Mouse (Mus musculus) midbrain, embryonic 11.5 days (tissue): ENCODE data around the gene Ccdc58. TPM values are rescaled to one million over a fixed set of nuclear protein-coding genes. Genes with fewer than 3 reads are reported as not detected.

Experiments
- ATAC-seq: fragments of 200-750 bp; cut with Nextera tagmentation; 2 replicates; pipeline ENCODE4 v1.8.0; 2017; ENCODE audit warnings: moderate TSS enrichment, moderate library complexity; ENCODE audit not compliant: low FRiP score
- DNase-seq: peaks from one replicate; pipeline ENCODE4 v3.0.0; 2015; ENCODE audit warnings: low spot score; ENCODE audit errors: missing footprints
- H3K27ac ChIP-seq: fragments of 300-500 bp; sonication (generic); 2 replicates; pipeline ENCODE4 v1.5.1; 2014; ENCODE audit warnings: low read depth, low read length
- H3K27me3 ChIP-seq: fragments of 300-500 bp; sonication (generic); 2 replicates; pipeline ENCODE4 v1.6.1; 2014; ENCODE audit warnings: mild to moderate bottlenecking, low read length, moderate library complexity, mixed read lengths; ENCODE audit not compliant: control insufficient read depth, insufficient read depth
- H3K36me3 ChIP-seq: fragments of 300-500 bp; sonication (generic); 2 replicates; pipeline ENCODE4 v1.6.1; 2014; ENCODE audit warnings: mild to moderate bottlenecking, low read length, moderate library complexity, mixed read lengths; ENCODE audit not compliant: control insufficient read depth, insufficient read depth
- H3K4me1 ChIP-seq: fragments of 300-500 bp; sonication (generic); 2 replicates; pipeline ENCODE4 v1.6.1; 2014; ENCODE audit warnings: low read length; ENCODE audit not compliant: control insufficient read depth, insufficient read depth
- H3K4me2 ChIP-seq: fragments of 300-500 bp; sonication (generic); 2 replicates; pipeline ENCODE4 v1.6.1; 2014; ENCODE audit warnings: mild to moderate bottlenecking, moderate library complexity
- H3K4me3 ChIP-seq: fragments of 300-500 bp; sonication (generic); 2 replicates; pipeline ENCODE4 v1.5.1; 2014; ENCODE audit warnings: low read depth, low read length
- H3K9ac ChIP-seq: fragments of 300-500 bp; sonication (generic); 2 replicates; pipeline ENCODE4 v1.6.1; 2014; ENCODE audit warnings: low read length
- H3K9me3 ChIP-seq: fragments of 300-500 bp; sonication (generic); 2 replicates; pipeline ENCODE4 v1.6.1; 2016; ENCODE audit warnings: low read length; ENCODE audit not compliant: control insufficient read depth
- whole genome bisulfite sequencing: fragments of 180-500 bp; shearing (Covaris S2); extraction: QIAGEN DNeasy Blood & Tissue Kit; methylation state at CpG from one replicate; pipeline ENCODE4 v1.1.7; 2014; 5-methylcytosine and 5-hydroxymethylcytosine counted together
- polyA plus RNA-seq: library from polyadenylated mRNA; unstranded; fragments of >200 nt; fragmentation: Nextera tagmentation; extraction: Ambion mirVana; gene quantifications from 2 replicates; pipeline ENCODE4 v1.2.1, GENCODE M21; 2014

Ccdc58 gene
- polyA plus RNA-seq, 1 experiment from 2014 or later = 84.3 TPM

GRCm38 (mm10) chr16:36069819-36070575 is 1.5 kb upstream of the Ccdc58 start:
- no peak for ATAC-seq
- no peak for DNase-seq
- no peak overlapping the region for H3K27ac ChIP-seq

GRCm38 (mm10) chr16:36071071-36071449 is 425 bp upstream of the Ccdc58 start:
- H3K4me1 ChIP-seq = peaks cover 15% of the 10 kb centered on the region; the same call in 1 of the 2 replicates
- DNase-seq (no peak), ATAC-seq (no peak)
- no peaks in the 10 kb centered on the region for H3K27me3 ChIP-seq
- H3K36me3 ChIP-seq = no peaks in the 10 kb centered on the region
- H3K27ac ChIP-seq = peak overlapping the region; percentile 98
- H3K9ac ChIP-seq = peak overlapping the region; percentile 95
- WGBS = 0% methylated on average over 16 of the region's 16 CpGs
- H3K4me3 ChIP-seq = peak overlapping the region; percentile 78
- peak overlapping the region; percentile 69 for H3K4me2 ChIP-seq
- H3K9me3 ChIP-seq = no peaks in the 10 kb centered on the region

More at GRCm38 (mm10) chr16:36069819-36070575, 1.5 kb upstream of the Ccdc58 start:
- no peaks in the 10 kb centered on the region for H3K9me3 ChIP-seq
- H3K36me3 ChIP-seq = no peaks in the 10 kb centered on the region
- no peaks in the 10 kb centered on the region for H3K27me3 ChIP-seq
- H3K9ac ChIP-seq = peak overlapping the region; percentile 44
- H3K4me3 ChIP-seq = peak overlapping the region; percentile 78
- H3K4me1 ChIP-seq = peaks cover 15% of the 10 kb centered on the region; the same call in 1 of the 2 replicates
- 47% methylated on average over 9 of the region's 9 CpGs for WGBS
- H3K4me2 ChIP-seq = peak overlapping the region; percentile 69

GRCm38 (mm10) chr16:36072410-36073011 is 1.0 kb downstream of the Ccdc58 start:
- H3K27ac ChIP-seq = peak overlapping the region; percentile 98; the same call in 1 of the 2 replicates

GRCm38 (mm10) chr16:36074772-36075171 is 3.3 kb downstream of the Ccdc58 start:
- Histone ChIP-seq H3K27me3 (no peaks in the 10 kb centered on the region), H3K4me3 (no peak overlapping the region), H3K9me3 (no peaks in the 10 kb centered on the region), H3K27ac (no peak overlapping the region), H3K4me2 (no peak overlapping the region), H3K4me1 (peaks cover 9% of the 10 kb centered on the region; the same call in 1 of the 2 replicates), H3K9ac (no peak overlapping the region), H3K36me3 (no peaks in the 10 kb centered on the region)
- WGBS = 93% methylated on average over 3 of the region's 3 CpGs
- DNase-seq = no peak
- ATAC-seq = no peak

More at GRCm38 (mm10) chr16:36072410-36073011, 1.0 kb downstream of the Ccdc58 start:
- ATAC-seq = no peak
- peak overlapping the region; percentile 95 for H3K9ac ChIP-seq
- peak overlapping the region; percentile 78 for H3K4me3 ChIP-seq
- H3K27me3 ChIP-seq = no peaks in the 10 kb centered on the region
- H3K9me3 ChIP-seq = no peaks in the 10 kb centered on the region
- no peaks in the 10 kb centered on the region for H3K36me3 ChIP-seq
- WGBS = 31% methylated on average over 8 of the region's 8 CpGs
- DNase-seq = no peak
- peaks cover 15% of the 10 kb centered on the region; the same call in 1 of the 2 replicates for H3K4me1 ChIP-seq
- H3K4me2 ChIP-seq = peak overlapping the region; percentile 69

- Histone ChIP-seq H3K4me3 (no peak overlapping the region), H3K27me3 (no peaks in the 10 kb centered on the region), H3K36me3 (peaks cover under 1% of the 10 kb centered on the region; the same call in 1 of the 2 replicates), H3K27ac (no peak overlapping the region), H3K4me1 (no peaks in the 10 kb centered on the region), H3K9ac (no peak overlapping the region), H3K4me2 (no peak overlapping the region), H3K9me3 (no peaks in the 10 kb centered on the region)
- no peak for DNase-seq
- WGBS = 96% methylated on average over 3 of the region's 3 CpGs
- no peak for ATAC-seq
Measured at GRCm38 (mm10) chr16:36079916-36080315, 8.4 kb downstream of the Ccdc58 start.

GRCm38 (mm10) chr16:36087846-36088245 is 16.4 kb downstream of the Ccdc58 start:
- Histone ChIP-seq H3K27ac (no peak overlapping the region), H3K36me3 (peaks cover 6% of the 10 kb centered on the region), H3K4me1 (no peaks in the 10 kb centered on the region), H3K4me3 (no peak overlapping the region), H3K27me3 (no peaks in the 10 kb centered on the region), H3K9me3 (no peaks in the 10 kb centered on the region), H3K9ac (no peak overlapping the region), H3K4me2 (no peak overlapping the region)
- ATAC-seq (no peak), DNase-seq (no peak)
- WGBS = 89% methylated on average over 4 of the region's 4 CpGs

- Histone ChIP-seq H3K36me3 (peaks cover 6% of the 10 kb centered on the region), H3K27me3 (no peaks in the 10 kb centered on the region), H3K9ac (no peak overlapping the region), H3K9me3 (no peaks in the 10 kb centered on the region), H3K4me1 (no peaks in the 10 kb centered on the region), H3K27ac (no peak overlapping the region), H3K4me2 (no peak overlapping the region), H3K4me3 (no peak overlapping the region)
- no peak for DNase-seq
- ATAC-seq = no peak
- WGBS = 90% methylated on average over 7 of the region's 7 CpGs
Measured at GRCm38 (mm10) chr16:36089065-36089464, 17.6 kb downstream of the Ccdc58 start.

GRCm38 (mm10) chr16:36089850-36090616 is 18.5 kb downstream of the Ccdc58 start:
- Histone ChIP-seq H3K36me3 (peaks cover 5% of the 10 kb centered on the region), H3K27me3 (no peaks in the 10 kb centered on the region)
- 82% methylated on average over 8 of the region's 8 CpGs for WGBS

More at GRCm38 (mm10) chr16:36089850-36090616, 18.5 kb downstream of the Ccdc58 start:
- ATAC-seq (no peak), DNase-seq (no peak)
- Histone ChIP-seq H3K4me2 (no peak overlapping the region), H3K4me1 (no peaks in the 10 kb centered on the region), H3K4me3 (no peak overlapping the region), H3K9ac (no peak overlapping the region), H3K9me3 (no peaks in the 10 kb centered on the region), H3K27ac (no peak overlapping the region)
